Mouse (Mus musculus): Measurements from ENCODE around the gene Camsap1. TPM values are rescaled to one million over a fixed set of nuclear protein-coding genes. Genes with fewer than 3 reads are reported as not detected.
A peak's percentile ranks its signal among the peaks of the same experiment; 100 is the strongest.

The Camsap1 gene
- polyA plus RNA-seq, 1 experiment = 35.7 TPM

DNA sequence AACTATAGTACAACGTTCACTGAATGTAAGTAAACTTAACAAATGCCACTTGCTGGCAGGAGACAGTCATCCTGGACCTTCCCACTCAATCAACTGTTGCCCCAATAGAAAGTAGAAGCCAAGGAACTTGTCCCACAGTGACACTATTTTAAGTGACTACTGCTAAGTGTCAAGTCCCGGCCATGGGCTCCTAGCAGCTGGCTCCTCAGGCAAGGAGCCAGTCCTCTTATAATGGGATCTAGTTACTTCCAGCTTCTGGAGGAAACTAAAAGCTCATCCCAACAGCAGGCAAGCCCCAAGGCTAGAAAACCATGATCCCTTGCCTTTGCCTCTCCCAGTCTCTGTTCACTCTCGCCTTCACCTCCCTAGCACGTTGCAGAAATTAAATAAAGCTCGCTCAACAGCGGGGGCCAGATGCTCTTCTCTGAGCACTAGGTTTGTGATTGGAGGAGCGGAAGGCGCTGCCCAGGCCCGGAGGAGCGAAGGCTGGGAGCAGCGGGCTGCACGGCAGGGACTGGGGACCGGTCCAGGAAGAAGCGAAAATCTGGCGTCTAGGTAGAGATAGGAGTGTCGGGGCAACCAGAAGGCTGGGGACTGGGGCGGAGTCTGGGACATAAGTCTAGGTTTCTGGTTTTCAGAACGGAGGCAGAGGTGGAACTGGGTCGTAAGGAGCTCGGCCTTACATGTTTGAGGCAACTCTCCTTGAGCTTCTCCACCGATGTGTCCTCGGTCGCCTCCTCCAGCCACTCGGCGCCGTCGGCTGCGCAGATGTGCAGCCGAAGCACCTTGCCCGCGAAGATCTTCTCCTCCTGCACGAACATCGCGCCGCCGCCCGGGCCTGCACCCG, 37.9 kb upstream of the Camsap1 start:
- under 1% methylated on average over 38 of the region's 38 CpGs for WGBS

DNA sequence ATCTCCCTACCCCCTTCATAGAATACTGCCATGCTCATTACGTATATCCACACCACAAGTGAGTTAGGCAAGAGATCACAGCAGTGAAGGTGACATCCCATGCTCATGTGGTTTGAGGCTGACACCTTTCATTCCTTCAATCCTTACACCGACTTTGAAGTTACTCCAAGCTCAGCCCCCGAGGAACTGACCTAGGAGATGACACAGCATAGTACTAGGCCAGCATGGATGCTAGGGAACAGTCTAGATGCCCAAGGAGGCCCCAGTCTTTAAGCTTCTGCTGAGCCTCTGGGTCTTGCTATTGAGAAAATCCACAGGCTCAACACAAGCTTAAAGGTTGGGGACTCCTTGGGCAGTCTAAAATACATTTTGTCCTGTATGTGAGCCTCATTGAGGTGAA, 36.8 kb upstream of the Camsap1 start:
- WGBS = 32% methylated on average over 3 of the region's 3 CpGs
- Histone ChIP-seq H3K4me1 (ENCODE audit: control insufficient read depth, insufficient read depth, low read length) (peaks cover 22% of the 10 kb centered on the region), H3K27me3 (ENCODE audit: control insufficient read depth, insufficient read depth, low read length) (no peaks in the 10 kb centered on the region), H3K27ac (ENCODE audit: insufficient read depth, low read length) (peak overlapping the region; percentile 55), H3K4me3 (replicated peaks; ENCODE audit: insufficient read depth, low read depth, low read length) (peak overlapping the region; percentile 82)
- no peak for DNase-seq
- TF ChIP-seq POLR2A (IDR thresholded peaks at IDR 0.05; ENCODE audit: borderline replicate concordance, insufficient read depth, low read length) (no peak), CTCF (IDR thresholded peaks at IDR 0.05; ENCODE audit: borderline replicate concordance, insufficient read depth, low read depth, low read length) (no peak)

More for the DNA sequence above, 37.9 kb upstream of the Camsap1 start:
- H3K27me3 ChIP-seq (ENCODE audit: control insufficient read depth, insufficient read depth, low read length) = no peaks in the 10 kb centered on the region
- TF ChIP-seq CTCF (IDR thresholded peaks at IDR 0.05; ENCODE audit: borderline replicate concordance, insufficient read depth, low read depth, low read length) = no peak
- TF ChIP-seq POLR2A (IDR thresholded peaks at IDR 0.05; ENCODE audit: borderline replicate concordance, insufficient read depth, low read length) = peak; percentile 65; the same call in 1 of the 2 replicates
- H3K27ac ChIP-seq (ENCODE audit: insufficient read depth, low read length) = peak overlapping the region; percentile 98
- H3K4me3 ChIP-seq (replicated peaks; ENCODE audit: insufficient read depth, low read depth, low read length) = peak overlapping the region; percentile 82
- DNase-seq = peak; percentile 89 to 92
- peaks cover 22% of the 10 kb centered on the region for H3K4me1 ChIP-seq (ENCODE audit: control insufficient read depth, insufficient read depth, low read length)

DNA sequence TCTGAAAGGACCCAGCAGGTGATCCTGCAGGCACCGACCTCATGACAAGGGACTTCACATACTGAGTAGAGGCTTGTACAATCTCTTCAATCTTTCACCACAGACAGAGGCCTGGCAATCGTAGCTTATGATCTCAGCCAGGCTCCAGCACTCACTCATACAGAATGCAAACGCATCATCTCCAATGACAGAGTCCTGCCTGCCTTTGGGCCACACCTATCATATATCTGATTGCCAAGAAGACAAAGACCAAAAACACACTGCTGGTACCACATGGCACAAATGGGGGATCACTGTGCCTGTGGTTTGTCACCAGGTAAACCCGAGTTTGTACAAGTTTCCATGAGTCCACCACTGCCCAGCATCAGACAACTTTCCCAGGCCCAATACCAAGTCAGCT, 34.2 kb upstream of the Camsap1 start:
- H3K27me3 ChIP-seq (ENCODE audit: control insufficient read depth, insufficient read depth, low read length) = no peaks in the 10 kb centered on the region
- TF ChIP-seq CTCF (IDR thresholded peaks at IDR 0.05; ENCODE audit: borderline replicate concordance, insufficient read depth, low read depth, low read length) = no peak
- no peak for TF ChIP-seq POLR2A (IDR thresholded peaks at IDR 0.05; ENCODE audit: borderline replicate concordance, insufficient read depth, low read length)
- no peak overlapping the region for H3K27ac ChIP-seq (ENCODE audit: insufficient read depth, low read length)
- no peak for DNase-seq
- H3K4me3 ChIP-seq (replicated peaks; ENCODE audit: insufficient read depth, low read depth, low read length) = no peak overlapping the region
- 23% methylated on average over 4 of the region's 4 CpGs for WGBS
- peaks cover 22% of the 10 kb centered on the region for H3K4me1 ChIP-seq (ENCODE audit: control insufficient read depth, insufficient read depth, low read length)

DNA sequence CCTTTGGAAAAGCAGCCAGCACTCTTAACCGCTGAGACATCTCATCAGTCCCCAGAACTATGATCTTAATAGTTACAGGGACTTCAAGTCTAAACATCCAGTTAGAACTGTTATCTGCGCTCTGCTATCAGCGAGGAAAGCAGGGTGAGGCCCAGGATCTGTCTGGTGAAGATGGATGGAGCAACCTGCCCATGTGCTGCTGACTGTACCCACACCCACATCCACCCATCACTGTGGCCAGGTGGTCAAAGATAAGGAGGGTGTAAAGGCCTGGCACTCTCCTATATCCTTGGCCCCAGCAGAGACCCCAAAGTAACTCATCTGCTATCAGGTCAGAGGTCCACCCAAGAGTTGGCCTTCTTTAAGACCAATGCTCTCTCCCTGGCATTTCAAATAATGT, 30.6 kb upstream of the Camsap1 start:
- Histone ChIP-seq H3K27me3 (ENCODE audit: control insufficient read depth, insufficient read depth, low read length) (no peaks in the 10 kb centered on the region), H3K27ac (ENCODE audit: insufficient read depth, low read length) (no peak overlapping the region), H3K4me1 (ENCODE audit: control insufficient read depth, insufficient read depth, low read length) (peaks cover 18% of the 10 kb centered on the region), H3K4me3 (replicated peaks; ENCODE audit: insufficient read depth, low read depth, low read length) (no peak overlapping the region)
- no peak for TF ChIP-seq CTCF (IDR thresholded peaks at IDR 0.05; ENCODE audit: borderline replicate concordance, insufficient read depth, low read depth, low read length)
- no peak for DNase-seq
- WGBS = 91% methylated on average over 3 of the region's 3 CpGs

DNA sequence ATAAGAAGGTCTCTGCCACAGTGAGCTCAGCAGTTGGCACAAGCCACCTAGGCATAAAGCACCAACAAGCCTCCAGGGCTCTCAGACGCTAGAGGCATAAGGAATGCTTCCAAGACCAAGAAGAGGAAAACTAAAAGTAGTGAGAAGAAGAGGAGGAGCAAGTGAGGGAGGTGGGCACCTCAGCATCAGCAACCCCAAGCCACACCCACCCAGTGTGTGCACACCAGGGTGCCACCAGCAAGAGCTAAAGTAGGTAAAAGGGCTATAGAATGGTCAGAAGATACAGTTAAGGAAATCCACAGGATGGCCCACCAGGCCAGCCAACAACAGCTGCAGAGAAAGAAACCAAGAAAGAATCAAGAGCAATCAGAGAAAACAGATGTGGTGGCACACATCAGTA, 28.3 kb upstream of the Camsap1 start:
- no peak for DNase-seq
- 7% methylated on average over 1 of the region's 1 CpGs for WGBS

DNA sequence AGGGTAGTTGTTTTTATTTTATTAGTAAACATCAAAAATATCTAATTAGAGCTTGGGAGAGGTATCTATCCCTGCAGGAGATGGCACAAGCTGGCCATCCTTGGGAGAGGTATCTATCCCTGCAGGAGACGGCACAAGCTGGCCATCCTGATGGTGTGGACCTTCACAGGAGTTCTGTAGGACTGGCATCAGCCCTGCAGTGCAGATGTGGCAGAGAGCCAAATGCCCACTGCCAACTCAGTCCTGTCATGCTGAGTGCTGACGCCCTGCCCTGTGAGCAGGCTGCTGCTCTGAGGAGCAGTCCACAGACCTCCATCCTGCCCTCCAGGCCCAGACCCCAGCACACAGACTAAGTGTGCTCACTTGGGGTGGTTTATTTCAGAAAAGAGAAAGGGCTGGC, 18.9 kb upstream of the Camsap1 start:
- DNase-seq = peak; percentile 88 to 91
- H3K4me3 ChIP-seq (replicated peaks; ENCODE audit: insufficient read depth, low read depth, low read length) = no peak overlapping the region
- H3K4me1 ChIP-seq (ENCODE audit: control insufficient read depth, insufficient read depth, low read length) = peaks cover 26% of the 10 kb centered on the region
- peak overlapping the region; percentile 72 for H3K27ac ChIP-seq (ENCODE audit: insufficient read depth, low read length)
- TF ChIP-seq POLR2A (IDR thresholded peaks at IDR 0.05; ENCODE audit: borderline replicate concordance, insufficient read depth, low read length) (no peak), CTCF (IDR thresholded peaks at IDR 0.05; ENCODE audit: borderline replicate concordance, insufficient read depth, low read depth, low read length) (no peak)
- 3% methylated on average over 2 of the region's 2 CpGs for WGBS
- H3K27me3 ChIP-seq (ENCODE audit: control insufficient read depth, insufficient read depth, low read length) = no peaks in the 10 kb centered on the region

More for the DNA sequence above, 28.3 kb upstream of the Camsap1 start:
- no peaks in the 10 kb centered on the region for H3K27me3 ChIP-seq (ENCODE audit: control insufficient read depth, insufficient read depth, low read length)
- TF ChIP-seq CTCF (IDR thresholded peaks at IDR 0.05; ENCODE audit: borderline replicate concordance, insufficient read depth, low read depth, low read length) (no peak), POLR2A (IDR thresholded peaks at IDR 0.05; ENCODE audit: borderline replicate concordance, insufficient read depth, low read length) (no peak)
- peaks cover 5% of the 10 kb centered on the region for H3K4me1 ChIP-seq (ENCODE audit: control insufficient read depth, insufficient read depth, low read length)
- H3K27ac ChIP-seq (ENCODE audit: insufficient read depth, low read length) = no peak overlapping the region
- H3K4me3 ChIP-seq (replicated peaks; ENCODE audit: insufficient read depth, low read depth, low read length) = no peak overlapping the region

DNA sequence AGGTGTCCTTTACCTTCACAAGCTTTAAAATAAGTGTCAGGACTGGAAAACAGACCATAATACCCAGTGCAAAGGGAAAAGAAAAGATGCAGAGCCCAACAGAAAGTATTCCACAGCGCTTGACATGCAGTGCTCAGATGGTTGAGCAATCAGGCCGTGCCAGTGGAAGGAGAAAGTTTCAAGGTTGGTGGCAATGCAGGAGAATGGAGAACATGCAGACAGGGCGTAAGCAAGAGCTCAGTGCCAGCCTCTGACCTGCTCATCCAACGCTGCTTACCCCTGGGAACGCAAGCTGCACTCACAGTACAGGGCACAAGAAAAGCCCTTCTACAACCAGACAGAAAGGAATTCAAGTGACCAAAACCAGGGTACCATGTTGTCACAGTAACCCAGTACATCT, 18.1 kb upstream of the Camsap1 start:
- 42% methylated on average over 5 of the region's 5 CpGs for WGBS
- Histone ChIP-seq H3K27ac (ENCODE audit: insufficient read depth, low read length) (peak overlapping the region; percentile 83), H3K27me3 (ENCODE audit: control insufficient read depth, insufficient read depth, low read length) (no peaks in the 10 kb centered on the region), H3K4me3 (replicated peaks; ENCODE audit: insufficient read depth, low read depth, low read length) (no peak overlapping the region), H3K4me1 (ENCODE audit: control insufficient read depth, insufficient read depth, low read length) (peaks cover 26% of the 10 kb centered on the region)
- TF ChIP-seq POLR2A (IDR thresholded peaks at IDR 0.05; ENCODE audit: borderline replicate concordance, insufficient read depth, low read length) (no peak), CTCF (IDR thresholded peaks at IDR 0.05; ENCODE audit: borderline replicate concordance, insufficient read depth, low read depth, low read length) (no peak)
- no peak for DNase-seq

DNA sequence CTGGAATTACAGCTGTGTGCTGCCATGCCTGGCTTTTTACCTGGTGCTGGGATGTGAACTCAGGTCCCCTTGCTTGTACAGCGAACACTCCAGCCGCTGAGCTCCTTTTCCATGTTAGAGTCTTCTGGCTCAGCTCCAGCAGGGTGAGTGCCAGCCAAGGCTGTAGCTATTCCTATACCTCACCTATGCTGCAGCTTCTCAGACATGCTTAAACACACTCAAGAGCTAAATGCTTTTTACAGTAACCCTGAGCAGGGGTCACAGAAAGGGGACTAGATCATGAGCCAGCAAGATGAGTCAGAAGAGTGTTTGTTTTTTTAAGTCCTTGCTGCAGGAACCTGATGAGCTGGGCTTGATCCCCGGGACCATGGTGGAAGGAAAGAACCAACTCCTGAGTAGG, 14.6 kb upstream of the Camsap1 start:
- Histone ChIP-seq H3K4me3 (replicated peaks; ENCODE audit: insufficient read depth, low read depth, low read length) (no peak overlapping the region), H3K27me3 (ENCODE audit: control insufficient read depth, insufficient read depth, low read length) (no peaks in the 10 kb centered on the region), H3K4me1 (ENCODE audit: control insufficient read depth, insufficient read depth, low read length) (peaks cover 26% of the 10 kb centered on the region), H3K27ac (ENCODE audit: insufficient read depth, low read length) (0 out of 2 replicates have a peak overlapping the region, but pooled peaks have one; percentile 7)
- no peak for TF ChIP-seq POLR2A (IDR thresholded peaks at IDR 0.05; ENCODE audit: borderline replicate concordance, insufficient read depth, low read length)
- TF ChIP-seq CTCF (IDR thresholded peaks at IDR 0.05; ENCODE audit: borderline replicate concordance, insufficient read depth, low read depth, low read length) = no peak
- DNase-seq = peak; percentile 44 to 45
- 45% methylated on average over 3 of the region's 3 CpGs for WGBS
